Mouse (Mus musculus): Measurements from ENCODE around the gene Higd1b. TPM values are rescaled to one million over a fixed set of nuclear protein-coding genes. Genes with fewer than 3 reads are reported as not detected.

Gene Higd1b
- polyA plus RNA-seq, 1 experiment from 2014 or later, result 9.8 TPM

- Histone ChIP-seq H3K9me3 (ENCODE audit: control insufficient read depth, low read length) (no peaks in the 10 kb centered on the region), H3K4me2 (replicated peaks) (peak overlapping the region; percentile 89), H3K4me3 (replicated peaks; ENCODE audit: low read length) (peak overlapping the region; percentile 71), H3K27me3 (ENCODE audit: control insufficient read depth, insufficient read depth, low read length) (peaks cover 6% of the 10 kb centered on the region; the same call in 1 of the 2 replicates), H3K9ac (peak overlapping the region; percentile 79), H3K4me1 (replicated peaks; ENCODE audit: control insufficient read depth, insufficient read depth, low read length) (peaks cover 25% of the 10 kb centered on the region), H3K36me3 (replicated peaks; ENCODE audit: control insufficient read depth, insufficient read depth) (no peaks in the 10 kb centered on the region), H3K27ac (peak overlapping the region; percentile 94)
- ATAC-seq (ENCODE audit: low FRiP score) (peak; percentile 59), DNase-seq (ENCODE audit: low spot score) (peak; percentile 29)
- under 1% methylated on average over 64 of the region's 92 CpGs for WGBS
These were observed 17.3 kb upstream of the Higd1b start for GRCm38 (mm10) chr11:102818121-102819020.

GRCm38 (mm10) chr11:102819021-102819782, 16.4 kb upstream of the Higd1b start, which contains the start of gene Gjc1:
Gjc1 (minus strand) TSS chr11:102819700.
- no peaks in the 10 kb centered on the region for H3K9me3 ChIP-seq (ENCODE audit: control insufficient read depth, low read length)
- ATAC-seq (ENCODE audit: low FRiP score), result peak; percentile 82
- under 1% methylated on average over 73 of the region's 97 CpGs for WGBS
- peak; percentile 78 for DNase-seq (ENCODE audit: low spot score)
- peak within 1 kb of the TSS; percentile 89 for H3K4me2 ChIP-seq (replicated peaks)
- peaks cover 25% of the 10 kb centered on the region for H3K4me1 ChIP-seq (replicated peaks; ENCODE audit: control insufficient read depth, insufficient read depth, low read length)
- H3K27ac ChIP-seq, result peak within 1 kb of the TSS; percentile 94
- peak within 1 kb of the TSS; percentile 79 for H3K9ac ChIP-seq
- peaks cover 6% of the 10 kb centered on the region; the same call in 1 of the 2 replicates for H3K27me3 ChIP-seq (ENCODE audit: control insufficient read depth, insufficient read depth, low read length)
- H3K4me3 ChIP-seq (replicated peaks; ENCODE audit: low read length), result peak within 1 kb of the TSS; percentile 71
- no peaks in the 10 kb centered on the region for H3K36me3 ChIP-seq (replicated peaks; ENCODE audit: control insufficient read depth, insufficient read depth)

- peak overlapping the region; percentile 71 for H3K4me3 ChIP-seq (replicated peaks; ENCODE audit: low read length)
- H3K4me1 ChIP-seq (replicated peaks; ENCODE audit: control insufficient read depth, insufficient read depth, low read length), result peaks cover 25% of the 10 kb centered on the region
- no peak for DNase-seq (ENCODE audit: low spot score)
- H3K27me3 ChIP-seq (ENCODE audit: control insufficient read depth, insufficient read depth, low read length), result peaks cover 6% of the 10 kb centered on the region; the same call in 1 of the 2 replicates
- peak overlapping the region; percentile 79 for H3K9ac ChIP-seq
- H3K9me3 ChIP-seq (ENCODE audit: control insufficient read depth, low read length), result no peaks in the 10 kb centered on the region
- peak overlapping the region; percentile 89 for H3K4me2 ChIP-seq (replicated peaks)
- 8% methylated on average over 14 of the region's 14 CpGs for WGBS
- ATAC-seq (ENCODE audit: low FRiP score), result no peak
- H3K27ac ChIP-seq, result peak overlapping the region; percentile 94; the same call in 1 of the 2 replicates
- H3K36me3 ChIP-seq (replicated peaks; ENCODE audit: control insufficient read depth, insufficient read depth), result no peaks in the 10 kb centered on the region
These were observed 15.8 kb upstream of the Higd1b start for GRCm38 (mm10) chr11:102819783-102820385.

GRCm38 (mm10) chr11:102820432-102820831, 15.2 kb upstream of the Higd1b start:
- 9% methylated on average over 3 of the region's 3 CpGs for WGBS
- Histone ChIP-seq H3K27me3 (ENCODE audit: control insufficient read depth, insufficient read depth, low read length) (peaks cover 6% of the 10 kb centered on the region; the same call in 1 of the 2 replicates), H3K4me1 (replicated peaks; ENCODE audit: control insufficient read depth, insufficient read depth, low read length) (peaks cover 25% of the 10 kb centered on the region), H3K4me2 (replicated peaks) (no peak overlapping the region), H3K4me3 (replicated peaks; ENCODE audit: low read length) (no peak overlapping the region), H3K9ac (no peak overlapping the region), H3K36me3 (replicated peaks; ENCODE audit: control insufficient read depth, insufficient read depth) (no peaks in the 10 kb centered on the region), H3K27ac (no peak overlapping the region), H3K9me3 (ENCODE audit: control insufficient read depth, low read length) (no peaks in the 10 kb centered on the region)
- ATAC-seq (ENCODE audit: low FRiP score) (no peak), DNase-seq (ENCODE audit: low spot score) (no peak)

GRCm38 (mm10) chr11:102821231-102821630, 14.4 kb upstream of the Higd1b start:
- Histone ChIP-seq H3K36me3 (replicated peaks; ENCODE audit: control insufficient read depth, insufficient read depth) (no peaks in the 10 kb centered on the region), H3K4me3 (replicated peaks; ENCODE audit: low read length) (no peak overlapping the region), H3K27me3 (ENCODE audit: control insufficient read depth, insufficient read depth, low read length) (peaks cover 6% of the 10 kb centered on the region; the same call in 1 of the 2 replicates), H3K4me1 (replicated peaks; ENCODE audit: control insufficient read depth, insufficient read depth, low read length) (peaks cover 18% of the 10 kb centered on the region), H3K27ac (no peak overlapping the region), H3K9ac (no peak overlapping the region), H3K4me2 (replicated peaks) (no peak overlapping the region), H3K9me3 (ENCODE audit: control insufficient read depth, low read length) (no peaks in the 10 kb centered on the region)
- ATAC-seq (ENCODE audit: low FRiP score) (no peak), DNase-seq (ENCODE audit: low spot score) (no peak)
- WGBS, result 59% methylated on average over 6 of the region's 6 CpGs

GRCm38 (mm10) chr11:102826476-102826875, 9.2 kb upstream of the Higd1b start:
- Histone ChIP-seq H3K27me3 (ENCODE audit: control insufficient read depth, insufficient read depth, low read length) (no peaks in the 10 kb centered on the region), H3K36me3 (replicated peaks; ENCODE audit: control insufficient read depth, insufficient read depth) (no peaks in the 10 kb centered on the region), H3K4me1 (replicated peaks; ENCODE audit: control insufficient read depth, insufficient read depth, low read length) (no peaks in the 10 kb centered on the region), H3K4me3 (replicated peaks; ENCODE audit: low read length) (no peak overlapping the region), H3K9me3 (ENCODE audit: control insufficient read depth, low read length) (no peaks in the 10 kb centered on the region), H3K4me2 (replicated peaks) (no peak overlapping the region), H3K27ac (no peak overlapping the region), H3K9ac (no peak overlapping the region)
- WGBS, result 74% methylated on average over 2 of the region's 2 CpGs
- no peak for DNase-seq (ENCODE audit: low spot score)
- ATAC-seq (ENCODE audit: low FRiP score), result no peak

GRCm38 (mm10) chr11:102827097-102827496, 8.6 kb upstream of the Higd1b start:
- Histone ChIP-seq H3K4me2 (replicated peaks) (no peak overlapping the region), H3K4me3 (replicated peaks; ENCODE audit: low read length) (no peak overlapping the region), H3K27ac (no peak overlapping the region), H3K27me3 (ENCODE audit: control insufficient read depth, insufficient read depth, low read length) (no peaks in the 10 kb centered on the region), H3K4me1 (replicated peaks; ENCODE audit: control insufficient read depth, insufficient read depth, low read length) (no peaks in the 10 kb centered on the region), H3K9ac (no peak overlapping the region), H3K9me3 (ENCODE audit: control insufficient read depth, low read length) (no peaks in the 10 kb centered on the region), H3K36me3 (replicated peaks; ENCODE audit: control insufficient read depth, insufficient read depth) (no peaks in the 10 kb centered on the region)
- 64% methylated on average over 4 of the region's 4 CpGs for WGBS
- DNase-seq (ENCODE audit: low spot score), result no peak
- ATAC-seq (ENCODE audit: low FRiP score), result no peak

- H3K9me3 ChIP-seq (ENCODE audit: control insufficient read depth, low read length), result no peaks in the 10 kb centered on the region
- ATAC-seq (ENCODE audit: low FRiP score) (no peak), DNase-seq (ENCODE audit: low spot score) (no peak)
- H3K4me3 ChIP-seq (replicated peaks; ENCODE audit: low read length), result no peak overlapping the region
- no peaks in the 10 kb centered on the region for H3K27me3 ChIP-seq (ENCODE audit: control insufficient read depth, insufficient read depth, low read length)
- no peak overlapping the region for H3K4me2 ChIP-seq (replicated peaks)
- H3K36me3 ChIP-seq (replicated peaks; ENCODE audit: control insufficient read depth, insufficient read depth), result no peaks in the 10 kb centered on the region
- 89% methylated on average over 4 of the region's 4 CpGs for WGBS
- no peak overlapping the region for H3K9ac ChIP-seq
- no peaks in the 10 kb centered on the region for H3K4me1 ChIP-seq (replicated peaks; ENCODE audit: control insufficient read depth, insufficient read depth, low read length)
- no peak overlapping the region for H3K27ac ChIP-seq
These were observed 5.4 kb upstream of the Higd1b start for GRCm38 (mm10) chr11:102830276-102830675.

Measured in hindbrain, embryonic 14.5 days (tissue).